Mouse (Mus musculus): ENCODE results near the gene Ralbp1.

GRCm38 (mm10) chr17:65798446-65798845 is 87.2 kb downstream of the Ralbp1 start:
- TF ChIP-seq CTCF (IDR thresholded peaks at IDR 0.05; ENCODE audit: control insufficient read depth, insufficient read depth, insufficient replicate concordance, low read depth, low read length) = no peak
- no peak for TF ChIP-seq POLR2A (IDR thresholded peaks at IDR 0.05; ENCODE audit: control insufficient read depth, low read depth, low read length)
